Mouse (Mus musculus): ENCODE measurements around the gene Spi1. TPM values are rescaled to one million over a fixed set of nuclear protein-coding genes. Genes with fewer than 3 reads are reported as not detected.

The Spi1 gene
- total RNA-seq, 2 experiments from 2014 or later = 31.9 to 54.1 TPM

DNA sequence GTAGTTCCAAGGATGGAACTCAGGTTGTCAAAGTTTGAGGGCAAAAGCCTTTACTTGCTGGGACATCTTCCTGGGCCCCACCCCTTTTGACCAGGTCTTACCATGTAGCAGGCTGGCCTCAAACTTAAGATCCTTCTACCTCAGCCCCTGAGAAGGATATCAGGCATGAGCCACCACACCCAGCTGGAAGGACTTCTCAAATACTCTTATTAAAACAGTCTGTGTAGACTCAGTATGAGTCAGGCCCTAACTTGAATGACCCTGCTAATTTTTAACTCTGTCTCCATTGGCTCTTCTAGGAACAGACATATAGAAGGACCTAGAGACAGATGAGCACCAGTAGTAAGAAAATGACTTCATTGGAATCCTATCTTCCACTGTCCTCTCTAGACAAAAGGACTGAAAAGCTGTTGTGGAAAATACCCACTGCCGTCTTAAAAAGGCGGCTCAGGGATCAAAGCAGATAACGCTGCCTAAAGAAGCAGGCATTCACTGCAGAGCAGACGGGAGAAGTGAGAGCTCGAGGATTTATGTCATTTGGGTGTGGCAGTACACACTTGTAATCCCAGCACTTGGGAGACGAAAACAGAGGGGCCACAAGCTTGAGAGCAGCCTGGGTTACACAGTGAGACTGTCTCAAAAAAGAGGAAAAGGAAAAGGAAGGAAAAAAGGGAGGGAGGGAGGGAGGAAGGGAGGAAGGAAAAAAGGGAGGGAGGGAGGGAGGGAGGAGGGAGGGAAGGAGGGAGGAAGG lies 75.0 kb downstream of the Spi1 start:
- ATAC-seq (replicated peaks; ENCODE audit: low FRiP score, poor library complexity, severe bottlenecking) = no peak

GRCm38 (mm10) chr2:91160591-91160990 lies 78.4 kb downstream of the Spi1 start:
- no peak for ATAC-seq (replicated peaks; ENCODE audit: low FRiP score, poor library complexity, severe bottlenecking)

GRCm38 (mm10) chr2:91162952-91163351 lies 80.8 kb downstream of the Spi1 start:
- ATAC-seq (replicated peaks; ENCODE audit: low FRiP score, poor library complexity, severe bottlenecking) = no peak

- no peak for ATAC-seq (replicated peaks; ENCODE audit: low FRiP score, poor library complexity, severe bottlenecking)
Measured at GRCm38 (mm10) chr2:91163532-91163931, 81.3 kb downstream of the Spi1 start.

- no peak for ATAC-seq (replicated peaks; ENCODE audit: low FRiP score, poor library complexity, severe bottlenecking)
Measured at GRCm38 (mm10) chr2:91164991-91165390, 82.8 kb downstream of the Spi1 start.

Other genes starting within 250 kb of the Spi1 start
- gene Mtch2, start 235.2 kb upstream of the Spi1 start, total RNA-seq (2015; ENCODE audit: low replicate concordance) = 55.3 and 63.1 TPM in 2 replicates
- 50.0 and 56.9 TPM in 2 replicates for gene Mtch2, start 235.2 kb upstream of the Spi1 start, total RNA-seq (2017; ENCODE audit: low replicate concordance)
- gene C1qtnf4, start 196.5 kb upstream of the Spi1 start, total RNA-seq (2015; ENCODE audit: low replicate concordance) = not detected in 2 replicates
- not detected in 2 replicates for gene C1qtnf4, start 196.5 kb upstream of the Spi1 start, total RNA-seq (2017; ENCODE audit: low replicate concordance)
- gene Kbtbd4, start 177.7 kb upstream of the Spi1 start, total RNA-seq (2015; ENCODE audit: low replicate concordance) = 9.0 and 11.3 TPM in 2 replicates
- gene Kbtbd4, start 177.7 kb upstream of the Spi1 start, total RNA-seq (2017; ENCODE audit: low replicate concordance) = 6.2 and 8.1 TPM in 2 replicates
- gene Ndufs3, start 177.6 kb upstream of the Spi1 start, total RNA-seq (2015; ENCODE audit: low replicate concordance) = 54.1 and 60.9 TPM in 2 replicates
- 19.4 and 20.4 TPM in 2 replicates for gene Ndufs3, start 177.6 kb upstream of the Spi1 start, total RNA-seq (2017; ENCODE audit: low replicate concordance)
- gene Celf1, start 142.0 kb upstream of the Spi1 start, total RNA-seq (2015; ENCODE audit: low replicate concordance) = 96.6 and 114 TPM in 2 replicates
- gene Celf1, start 142.0 kb upstream of the Spi1 start, total RNA-seq (2017; ENCODE audit: low replicate concordance) = 117 and 119 TPM in 2 replicates
- gene Rapsn, start 46.8 kb upstream of the Spi1 start, total RNA-seq (2015; ENCODE audit: low replicate concordance) = not detected in 2 replicates
- 1.7 TPM in 1 of 2 replicates, not detected in the other for gene Rapsn, start 46.8 kb upstream of the Spi1 start, total RNA-seq (2017; ENCODE audit: low replicate concordance)
- 56.2 and 85.4 TPM in 2 replicates for gene Psmc3, start 28.4 kb upstream of the Spi1 start, total RNA-seq (2015; ENCODE audit: low replicate concordance)
- gene Psmc3, start 28.4 kb upstream of the Spi1 start, total RNA-seq (2017; ENCODE audit: low replicate concordance) = 101 and 248 TPM in 2 replicates
- 3.8 and 11.2 TPM in 2 replicates for gene Slc39a13, start 12.0 kb upstream of the Spi1 start, total RNA-seq (2015; ENCODE audit: low replicate concordance)
- 0.26 and 0.83 TPM in 2 replicates for gene Slc39a13, start 12.0 kb upstream of the Spi1 start, total RNA-seq (2017; ENCODE audit: low replicate concordance)
- not detected in 2 replicates for gene Mybpc3, start 35.8 kb downstream of the Spi1 start, total RNA-seq (2015; ENCODE audit: low replicate concordance)
- not detected in 2 replicates for gene Mybpc3, start 35.8 kb downstream of the Spi1 start, total RNA-seq (2017; ENCODE audit: low replicate concordance)
- gene Madd, start 101.4 kb downstream of the Spi1 start, total RNA-seq (2015; ENCODE audit: low replicate concordance) = 10.9 and 16.2 TPM in 2 replicates
- gene Madd, start 101.4 kb downstream of the Spi1 start, total RNA-seq (2017; ENCODE audit: low replicate concordance) = 14.9 and 16.2 TPM in 2 replicates
- 2.5 and 4.6 TPM in 2 replicates for gene Nr1h3, start 120.4 kb downstream of the Spi1 start, total RNA-seq (2015; ENCODE audit: low replicate concordance)
- 1.4 TPM in 1 of 2 replicates, not detected in the other for gene Nr1h3, start 120.4 kb downstream of the Spi1 start, total RNA-seq (2017; ENCODE audit: low replicate concordance)
- 6.7 and 7.2 TPM in 2 replicates for gene Acp2, start 120.5 kb downstream of the Spi1 start, total RNA-seq (2015; ENCODE audit: low replicate concordance)
- 1.7 and 5.5 TPM in 2 replicates for gene Acp2, start 120.5 kb downstream of the Spi1 start, total RNA-seq (2017; ENCODE audit: low replicate concordance)
- gene Ddb2, start 154.6 kb downstream of the Spi1 start, total RNA-seq (2015; ENCODE audit: low replicate concordance) = 9.0 and 9.6 TPM in 2 replicates
- gene Ddb2, start 154.6 kb downstream of the Spi1 start, total RNA-seq (2017; ENCODE audit: low replicate concordance) = 4.6 and 7.6 TPM in 2 replicates
- gene Pacsin3, start 173.6 kb downstream of the Spi1 start, total RNA-seq (2015; ENCODE audit: low replicate concordance) = not detected in 2 replicates
- not detected in 2 replicates for gene Pacsin3, start 173.6 kb downstream of the Spi1 start, total RNA-seq (2017; ENCODE audit: low replicate concordance)
- 27.2 and 31.7 TPM in 2 replicates for gene Arfgap2, start 182.6 kb downstream of the Spi1 start, total RNA-seq (2015; ENCODE audit: low replicate concordance)
- gene Arfgap2, start 182.6 kb downstream of the Spi1 start, total RNA-seq (2017; ENCODE audit: low replicate concordance) = 19.1 and 44.0 TPM in 2 replicates

Measured in erythroid progenitor cell, adult 5-6 weeks (primary cell).